Mouse (Mus musculus) lung, postnatal 0 days (tissue): Measurements from ENCODE around the gene Rtbdn. TPM values are rescaled to one million over a fixed set of nuclear protein-coding genes. Genes with fewer than 3 reads are reported as not detected.

ENCODE experiments used
- ATAC-seq: fragments of 200-750 bp; cut with Nextera tagmentation; 2 replicates; pipeline ENCODE4 v1.8.0; 2017; ENCODE audit warnings: moderate library complexity
- DNase-seq: peaks from one replicate; pipeline ENCODE4 v3.0.0-alpha.2; 2016; ENCODE audit warnings: low spot score
- H3K27ac ChIP-seq: fragments of 300-500 bp; sonication (generic); 2 replicates; pipeline ENCODE4 v1.5.1; 2014; ENCODE audit warnings: antibody characterized with exemption, mild to moderate bottlenecking, low read length, mixed read lengths
- H3K27me3 ChIP-seq: fragments of 300-500 bp; sonication (generic); replicated peaks from 2 replicates; pipeline ENCODE4 v1.6.1; 2014; ENCODE audit warnings: low read length, mixed read lengths; ENCODE audit not compliant: insufficient read depth
- H3K36me3 ChIP-seq: fragments of 300-500 bp; sonication (generic); 2 replicates; pipeline ENCODE4 v1.6.1; 2014; ENCODE audit warnings: low read length, mixed read lengths; ENCODE audit not compliant: insufficient read depth
- H3K4me1 ChIP-seq: fragments of 300-500 bp; sonication (generic); 2 replicates; pipeline ENCODE4 v1.6.1; 2014; ENCODE audit warnings: antibody characterized with exemption, low read depth, low read length, mixed read lengths; ENCODE audit not compliant: insufficient read depth
- H3K4me2 ChIP-seq: fragments of 300-500 bp; sonication (generic); replicated peaks from 2 replicates; pipeline ENCODE4 v1.6.1; 2014; ENCODE audit warnings: low read depth, mild to moderate bottlenecking, low read length, moderate library complexity, mixed read lengths
- H3K4me3 ChIP-seq: fragments of 300-500 bp; sonication (generic); 2 replicates; pipeline ENCODE4 v1.5.1; 2014; ENCODE audit warnings: low read depth, low read length
- H3K9ac ChIP-seq: fragments of 300-500 bp; sonication (generic); replicated peaks from 2 replicates; pipeline ENCODE4 v1.6.1; 2014; ENCODE audit warnings: low read depth, mild to moderate bottlenecking
- H3K9me3 ChIP-seq: fragments of 300-500 bp; sonication (generic); 2 replicates; pipeline ENCODE4 v1.6.1; 2016; ENCODE audit warnings: low read length, mixed read lengths
- CTCF ChIP-seq: IDR thresholded peaks from 2 replicates; pipeline ENCODE4 v1.5.1; 2016; ENCODE audit warnings: antibody characterized with exemption, mild to moderate bottlenecking
- EP300 ChIP-seq: IDR thresholded peaks from 2 replicates; pipeline ENCODE4 v1.6.1; 2016; ENCODE audit warnings: antibody characterized with exemption, mild to moderate bottlenecking, control low read depth
- WGBS: fragments of 180-500 bp; shearing (Covaris S2); extraction: QIAGEN DNeasy Blood & Tissue Kit; methylation state at CpG from one replicate; pipeline ENCODE4 v1.1.7; 2014; 5-methylcytosine and 5-hydroxymethylcytosine counted together
- polyA plus RNA-seq: library from polyadenylated mRNA; unstranded; fragments of >200 nt; fragmentation: Nextera tagmentation; extraction: Ambion mirVana; gene quantifications from 2 replicates; pipeline ENCODE4 v1.2.1, GENCODE M21; 2015

Gene Rtbdn
- polyA plus RNA-seq, 1 experiment from 2014 or later, result not detected

DNA sequence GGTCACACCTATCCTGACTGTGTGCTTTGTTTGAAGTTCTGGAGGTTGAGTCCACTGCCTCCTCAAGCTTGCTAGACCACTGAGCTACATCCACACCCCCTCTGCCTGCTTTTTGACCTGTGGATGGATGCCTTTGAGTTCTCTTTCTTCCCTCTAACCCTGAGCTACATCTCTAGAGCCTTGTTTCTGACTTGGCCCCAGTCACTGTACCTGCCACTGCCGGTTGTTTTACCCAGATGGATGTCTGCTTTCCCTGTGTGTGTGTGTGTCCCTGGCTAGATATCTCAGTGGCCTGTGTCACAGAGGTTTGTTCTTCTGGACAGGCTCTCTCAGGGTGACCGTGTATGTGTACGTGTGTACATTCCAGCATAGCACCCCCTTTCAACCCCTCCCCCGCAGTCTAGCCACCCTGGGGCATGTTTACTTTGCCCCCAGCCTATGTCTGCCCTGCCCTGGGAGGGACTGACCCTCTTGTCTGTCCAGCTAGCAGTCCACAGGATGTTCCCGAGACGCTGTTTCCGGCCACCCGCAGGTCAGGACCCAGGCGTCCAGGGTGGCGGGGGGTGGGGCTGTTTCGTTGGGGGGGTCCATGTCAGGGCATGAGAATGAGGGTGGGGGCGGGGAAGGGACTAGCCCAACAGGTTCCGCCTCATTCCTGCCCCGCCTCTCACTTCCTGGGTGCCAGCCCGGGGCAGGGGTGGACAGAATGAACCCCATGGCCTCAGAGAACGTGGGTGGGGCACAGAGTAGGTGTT, 37.7 kb downstream of the Rtbdn start:
- DNase-seq (peak; percentile 87), ATAC-seq (peak; percentile 40)
- H3K27ac ChIP-seq, result peak overlapping the region; percentile 92
- H3K36me3 ChIP-seq, result no peaks in the 10 kb centered on the region
- no peaks in the 10 kb centered on the region for H3K9me3 ChIP-seq
- H3K4me1 ChIP-seq, result peaks cover 60% of the 10 kb centered on the region
- H3K4me2 ChIP-seq, result peak overlapping the region; percentile 91
- TF ChIP-seq EP300 (peak; percentile 84), CTCF (no peak)
- WGBS, result 6% methylated on average over 16 of the region's 16 CpGs
- peak overlapping the region; percentile 62; the same call in 1 of the 2 replicates for H3K9ac ChIP-seq
- peak overlapping the region; percentile 45 for H3K4me3 ChIP-seq
- no peaks in the 10 kb centered on the region for H3K27me3 ChIP-seq

DNA sequence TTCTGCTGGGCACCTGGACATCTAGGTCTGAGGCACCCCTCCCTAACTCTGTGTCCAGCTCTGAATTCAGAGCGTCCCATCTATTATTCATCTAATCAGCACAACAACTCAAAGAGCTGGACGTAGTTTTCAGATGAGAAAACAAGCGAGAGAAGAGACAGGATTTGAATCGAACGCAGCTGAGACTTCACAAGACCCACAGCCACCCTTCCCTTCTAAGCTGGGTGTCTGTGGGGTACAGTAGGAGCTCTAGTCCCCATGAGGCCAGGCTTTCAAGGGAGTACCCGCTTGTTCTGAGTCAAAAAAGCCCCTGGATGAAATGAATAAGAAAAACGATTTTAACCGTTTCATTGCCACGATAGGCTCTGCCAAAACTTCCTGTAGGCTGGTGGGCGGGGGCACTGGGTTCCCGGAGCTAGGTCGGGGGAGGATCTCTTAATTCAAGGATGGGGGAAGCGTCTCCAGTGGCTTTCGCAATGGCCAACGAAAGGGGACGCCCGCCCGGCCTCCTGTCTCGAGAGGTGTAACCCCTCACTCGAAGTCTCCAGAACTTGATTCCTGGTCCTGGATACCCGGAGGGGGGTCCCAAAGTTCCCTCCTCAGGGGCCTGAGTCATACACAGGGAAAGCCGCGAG, 38.4 kb downstream of the Rtbdn start:
- no peaks in the 10 kb centered on the region for H3K9me3 ChIP-seq
- H3K27ac ChIP-seq, result peak overlapping the region; percentile 92
- no peak for TF ChIP-seq EP300
- no peak for TF ChIP-seq CTCF
- H3K36me3 ChIP-seq, result no peaks in the 10 kb centered on the region
- ATAC-seq, result no peak; the same call in 1 of the 2 replicates
- H3K4me3 ChIP-seq, result peak overlapping the region; percentile 45
- peak overlapping the region; percentile 62 for H3K9ac ChIP-seq
- H3K27me3 ChIP-seq, result no peaks in the 10 kb centered on the region
- H3K4me1 ChIP-seq, result peaks cover 59% of the 10 kb centered on the region
- DNase-seq, result peak; percentile 75
- H3K4me2 ChIP-seq, result peak overlapping the region; percentile 91
- WGBS, result under 1% methylated on average over 23 of the region's 23 CpGs

- under 1% methylated on average over 53 of the region's 53 CpGs for WGBS
- Histone ChIP-seq H3K4me1 (peaks cover 53% of the 10 kb centered on the region), H3K27me3 (no peaks in the 10 kb centered on the region), H3K36me3 (no peaks in the 10 kb centered on the region), H3K9me3 (no peaks in the 10 kb centered on the region), H3K27ac (peak overlapping the region; percentile 92), H3K9ac (peak overlapping the region; percentile 62), H3K4me3 (peak overlapping the region; percentile 45), H3K4me2 (peak overlapping the region; percentile 91)
- ATAC-seq (peak; percentile 30), DNase-seq (peak; percentile 92)
- TF ChIP-seq EP300 (peak; percentile 6; the same call in 1 of the 2 replicates), CTCF (no peak)
Measured at GRCm38 (mm10) chr8:84985684-84986378, 39.0 kb downstream of the Rtbdn start.

DNA sequence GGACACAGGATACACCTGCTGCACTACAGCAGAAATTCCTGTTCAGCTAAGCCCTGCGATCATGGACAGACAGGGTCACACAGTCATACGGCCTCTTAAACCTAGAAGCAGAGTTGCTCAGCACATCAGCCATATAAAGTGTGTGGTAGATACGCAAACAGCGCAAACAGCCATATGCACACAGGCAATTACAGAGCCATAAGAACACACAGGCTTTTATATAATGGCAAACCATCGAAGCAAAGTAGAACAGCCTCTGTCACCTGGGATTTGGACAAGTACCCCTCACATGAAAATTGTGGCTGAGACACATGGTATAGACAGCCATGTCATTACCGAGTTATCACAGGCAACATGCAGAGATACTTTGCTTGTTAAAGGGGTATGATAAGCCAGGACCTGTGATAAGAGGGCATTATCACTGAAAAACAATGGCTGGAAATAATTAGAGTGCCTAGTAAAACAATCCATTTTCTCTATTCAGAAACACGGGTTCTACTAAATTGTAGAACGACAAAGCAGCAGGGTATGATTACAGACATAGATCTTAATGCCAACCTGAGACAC, 39.7 kb downstream of the Rtbdn start:
- H3K4me3 ChIP-seq, result peak overlapping the region; percentile 45
- H3K9me3 ChIP-seq, result no peaks in the 10 kb centered on the region
- DNase-seq, result no peak
- peak overlapping the region; percentile 91 for H3K4me2 ChIP-seq
- peak overlapping the region; percentile 92 for H3K27ac ChIP-seq
- H3K9ac ChIP-seq, result 0 out of 2 replicates have a peak overlapping the region, but pooled peaks have one; percentile 62
- H3K27me3 ChIP-seq, result no peaks in the 10 kb centered on the region
- 30% methylated on average over 8 of the region's 8 CpGs for WGBS
- no peaks in the 10 kb centered on the region for H3K36me3 ChIP-seq
- ATAC-seq, result no peak
- TF ChIP-seq EP300 (0 out of 2 replicates have a peak, but pooled peaks have one; percentile 1), CTCF (no peak)
- peaks cover 47% of the 10 kb centered on the region for H3K4me1 ChIP-seq

- Histone ChIP-seq H3K27me3 (no peaks in the 10 kb centered on the region), H3K4me3 (no peak overlapping the region), H3K27ac (no peak overlapping the region), H3K4me2 (no peak overlapping the region), H3K9ac (no peak overlapping the region), H3K36me3 (no peaks in the 10 kb centered on the region), H3K9me3 (no peaks in the 10 kb centered on the region), H3K4me1 (peaks cover 38% of the 10 kb centered on the region)
- TF ChIP-seq CTCF, result no peak
- TF ChIP-seq EP300, result no peak
- ATAC-seq (no peak), DNase-seq (no peak)
- WGBS, result 74% methylated on average over 5 of the region's 5 CpGs
Measured at GRCm38 (mm10) chr8:84987388-84987787, 40.6 kb downstream of the Rtbdn start.

DNA sequence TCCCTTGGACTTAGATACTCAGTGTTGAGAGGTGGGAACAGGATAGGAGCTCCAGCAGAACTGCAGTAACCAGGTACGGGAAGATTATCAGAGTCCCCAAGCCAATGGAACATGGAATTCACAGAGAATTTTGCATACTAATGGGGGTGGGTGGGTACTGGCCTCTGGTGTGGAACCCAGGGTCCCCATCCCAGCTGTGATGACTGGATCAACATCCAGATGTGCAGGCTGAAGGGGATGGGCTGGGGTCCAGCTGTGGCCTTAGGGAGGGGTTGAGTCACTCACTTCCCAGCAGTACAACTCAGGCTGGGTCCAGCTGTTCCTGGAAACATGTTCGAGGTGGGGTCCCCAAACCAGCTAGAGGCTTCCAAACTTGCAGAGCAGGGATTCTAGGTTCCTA, 41.1 kb downstream of the Rtbdn start:
- DNase-seq, result no peak

More for the DNA sequence above, 41.1 kb downstream of the Rtbdn start:
- TF ChIP-seq EP300 (no peak), CTCF (no peak)
- Histone ChIP-seq H3K9ac (no peak overlapping the region), H3K27me3 (no peaks in the 10 kb centered on the region), H3K9me3 (no peaks in the 10 kb centered on the region), H3K36me3 (no peaks in the 10 kb centered on the region), H3K4me3 (no peak overlapping the region), H3K4me2 (no peak overlapping the region), H3K4me1 (peaks cover 34% of the 10 kb centered on the region), H3K27ac (no peak overlapping the region)
- WGBS, result 81% methylated on average over 2 of the region's 2 CpGs
- no peak for ATAC-seq
